Mouse (Mus musculus) MEL-GATA-1-ER (cell line): ENCODE measurements around the gene Gabpb2.

ENCODE experiments used
- DNase-seq: peaks from one replicate; pipeline ENCODE4 v3.0.0-alpha.2; 2012; ENCODE audit warnings: low read depth; ENCODE audit errors: extremely low read depth

The Gabpb2 gene

GRCm38 (mm10) chr3:95217255-95218134 lies at the start of gene Gabpb2:
Gabpb2 (minus strand) TSS chr3:95217916.
- peak; percentile 100 for DNase-seq

DNA sequence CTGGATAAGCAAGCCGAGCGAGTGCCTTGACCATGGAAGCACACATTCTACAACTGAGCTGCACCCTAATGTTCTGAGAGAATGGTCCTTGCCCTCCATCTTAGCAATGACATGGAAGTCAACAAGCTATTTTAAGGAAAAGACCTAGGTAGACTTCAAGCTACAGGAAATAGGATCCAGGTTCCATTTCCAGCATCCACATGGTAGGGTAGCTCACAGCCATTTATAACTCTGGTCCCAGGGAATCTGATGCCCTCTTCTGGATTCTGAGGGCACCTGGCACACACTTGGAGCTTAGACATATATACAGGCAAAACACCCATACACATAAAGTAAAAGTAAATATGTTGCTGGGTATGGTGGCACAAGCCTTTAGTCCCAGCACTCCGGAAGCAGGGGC lies 48.3 kb upstream of the Gabpb2 start:
- DNase-seq: no peak

DNA sequence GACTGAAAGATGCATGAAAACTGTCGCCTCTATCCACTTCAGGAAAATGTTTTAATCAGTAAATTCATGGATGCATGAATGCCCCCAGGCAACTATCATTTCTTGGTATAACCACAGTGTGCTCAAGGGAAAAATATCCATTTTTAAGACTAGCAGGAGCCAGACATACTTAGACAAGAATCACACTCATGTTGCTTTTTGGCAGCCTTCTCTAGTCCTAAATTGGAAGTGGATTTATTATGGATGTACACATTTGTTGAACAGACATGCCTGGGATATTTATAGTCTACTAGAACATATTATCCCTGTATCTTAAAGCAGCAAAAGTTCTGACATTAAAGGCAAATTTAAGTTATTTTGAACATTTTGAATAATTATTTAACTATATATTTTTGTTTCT lies 47.0 kb upstream of the Gabpb2 start:
- no peak for DNase-seq

DNA sequence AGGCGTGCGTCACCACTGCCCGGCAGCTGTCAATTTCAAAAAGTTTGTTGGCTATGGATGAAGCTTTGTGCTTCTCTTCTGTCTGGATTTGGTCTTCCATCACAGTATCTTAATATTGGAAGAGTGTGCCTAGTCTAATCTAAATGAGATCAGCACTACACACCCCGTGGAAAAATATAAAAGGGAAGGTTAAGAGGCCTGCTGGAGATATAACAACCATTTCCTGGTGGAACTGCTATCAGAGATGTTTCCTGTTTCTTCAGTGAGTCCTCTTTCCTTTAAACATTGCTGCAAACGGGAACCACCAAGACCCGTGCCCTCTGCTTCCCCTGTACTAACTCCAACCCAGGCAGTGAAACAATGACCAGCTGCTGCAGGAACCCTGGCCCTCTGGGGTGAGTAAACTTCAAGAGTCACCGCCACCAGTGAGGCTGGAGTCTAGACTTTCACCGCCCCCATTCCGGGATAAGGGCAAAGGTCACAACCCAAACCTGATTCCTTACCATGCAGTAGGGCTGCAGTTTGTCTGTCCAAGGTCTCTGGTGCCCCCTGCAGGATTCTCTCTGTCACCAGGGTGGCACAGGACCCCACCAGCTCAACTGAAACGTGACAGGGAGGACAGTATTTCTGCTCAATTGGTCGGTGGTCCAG lies 45.5 kb upstream of the Gabpb2 start:
- peak; percentile 59 for DNase-seq

DNA sequence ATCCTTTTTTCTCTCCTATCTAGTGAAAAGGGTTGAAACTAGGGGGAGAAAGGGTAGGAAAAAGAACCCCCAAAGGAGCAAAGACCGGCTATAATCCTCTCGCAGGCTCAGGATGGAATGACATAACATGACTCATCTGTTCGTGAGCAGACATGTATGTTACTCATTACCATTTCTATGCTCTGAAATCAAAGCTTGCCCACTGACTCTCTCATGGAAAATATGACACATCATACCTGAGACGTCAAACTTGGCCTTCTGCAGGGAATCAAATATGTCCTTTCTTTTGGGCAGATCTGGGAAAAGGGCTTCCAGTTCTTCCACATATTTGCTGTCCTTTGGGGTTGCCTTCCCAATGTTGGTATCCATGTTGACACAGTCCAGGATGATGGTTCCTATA lies 44.3 kb upstream of the Gabpb2 start:
- DNase-seq: no peak

- no peak for DNase-seq
Observed at GRCm38 (mm10) chr3:95256931-95257330, 39.2 kb upstream of the Gabpb2 start.

DNA sequence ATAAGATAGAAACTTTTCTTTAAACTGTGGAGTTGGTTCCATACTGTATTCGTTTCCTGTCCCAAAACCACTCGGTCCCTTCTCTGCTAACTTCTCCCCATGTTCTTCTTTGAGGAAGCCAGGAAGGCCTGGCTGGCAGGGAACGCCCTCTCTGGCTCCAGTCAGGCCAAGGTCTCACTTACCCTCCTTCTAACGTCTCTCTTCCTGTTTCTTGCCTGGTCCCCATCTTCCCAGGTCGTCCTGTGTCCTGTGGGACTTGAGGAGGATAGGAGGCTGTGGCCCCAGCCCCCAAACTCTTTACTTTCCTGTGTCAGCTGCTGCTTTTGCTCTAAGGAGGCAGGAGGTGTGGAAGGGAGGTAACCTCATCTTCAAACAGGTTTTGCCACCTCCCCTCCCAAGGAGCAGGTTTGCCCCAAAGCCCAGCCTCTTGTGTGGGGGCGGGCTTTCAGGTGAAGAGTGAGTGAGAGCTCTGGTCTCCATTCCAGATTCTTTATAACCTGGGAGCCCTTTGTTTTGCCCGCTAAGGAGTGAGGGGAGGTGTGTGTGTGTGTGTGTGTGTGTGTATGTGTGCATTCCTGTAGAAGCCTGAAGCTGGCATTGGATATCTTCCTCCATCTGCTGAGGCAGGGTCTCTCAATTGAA lies 33.2 kb upstream of the Gabpb2 start, which contains the start of gene Bnipl:
TSS of gene Bnipl (minus strand) at position 411 of the 642 bp plus-strand sequence.
- no peak for DNase-seq

- DNase-seq: no peak
Observed at GRCm38 (mm10) chr3:95250361-95250760, 32.6 kb upstream of the Gabpb2 start.

GRCm38 (mm10) chr3:95247660-95248336 lies 30.1 kb upstream of the Gabpb2 start:
- no peak for DNase-seq

DNA sequence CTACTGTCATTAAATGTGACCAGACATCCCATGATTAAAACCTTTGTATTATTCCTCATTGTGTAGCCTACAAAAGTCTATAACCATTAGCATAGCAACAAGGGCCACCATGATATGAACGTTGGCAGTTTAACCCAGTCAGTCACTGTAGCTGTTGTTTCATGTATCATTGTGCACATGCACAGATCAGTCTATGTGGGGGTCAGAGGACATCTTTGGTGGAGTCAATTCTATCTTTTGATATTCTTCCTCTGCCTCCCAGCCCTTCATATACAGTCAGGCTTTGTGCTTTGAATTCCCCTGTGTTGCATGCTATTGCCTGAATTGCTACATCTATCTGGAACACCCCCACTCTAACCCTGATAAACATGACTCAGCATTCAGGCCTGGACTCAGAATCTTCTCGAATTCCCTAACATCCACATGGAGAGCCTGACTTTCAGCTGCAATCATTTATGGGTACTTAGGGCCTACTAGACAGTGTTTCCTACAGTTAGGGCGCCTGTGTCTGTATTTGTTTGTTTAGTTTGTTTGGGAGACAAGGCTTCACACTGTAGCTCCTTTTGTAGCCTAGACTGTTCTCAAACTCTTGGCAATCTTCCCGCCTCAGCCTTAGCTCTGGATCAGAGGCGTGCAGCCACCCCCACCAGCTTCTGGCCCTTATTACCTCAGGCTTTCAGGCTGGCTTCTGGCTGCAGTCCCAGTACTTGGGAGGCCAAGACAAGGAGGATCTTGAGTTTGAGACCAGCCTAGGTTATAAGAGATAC lies 28.9 kb upstream of the Gabpb2 start:
- peak; percentile 91 for DNase-seq

- DNase-seq: no peak
Observed at GRCm38 (mm10) chr3:95243086-95243485, 25.4 kb upstream of the Gabpb2 start.

DNA sequence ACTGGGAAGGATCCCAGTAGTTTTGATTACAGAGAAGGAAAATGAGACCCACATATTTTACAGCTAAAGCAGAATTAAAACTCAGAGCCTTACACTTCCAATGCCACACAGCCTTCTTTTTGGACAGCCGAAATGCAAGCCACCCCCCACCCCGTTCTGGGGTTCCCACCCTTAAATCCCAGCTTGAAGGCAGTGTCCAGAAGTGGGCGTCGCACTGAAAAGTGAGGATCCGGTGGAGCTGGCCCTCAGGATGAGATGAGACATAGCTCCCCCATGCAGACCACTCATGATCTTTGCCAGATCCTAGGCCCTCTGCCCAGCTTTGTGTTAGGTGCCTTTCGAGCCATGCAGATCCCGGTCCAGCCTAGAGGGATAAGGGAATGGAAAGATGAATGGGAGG lies 23.8 kb upstream of the Gabpb2 start, which contains the start of gene Gm128:
TSS of gene Gm128 (minus strand) at position 101 of the 400 bp plus-strand sequence.
- no peak for DNase-seq

DNA sequence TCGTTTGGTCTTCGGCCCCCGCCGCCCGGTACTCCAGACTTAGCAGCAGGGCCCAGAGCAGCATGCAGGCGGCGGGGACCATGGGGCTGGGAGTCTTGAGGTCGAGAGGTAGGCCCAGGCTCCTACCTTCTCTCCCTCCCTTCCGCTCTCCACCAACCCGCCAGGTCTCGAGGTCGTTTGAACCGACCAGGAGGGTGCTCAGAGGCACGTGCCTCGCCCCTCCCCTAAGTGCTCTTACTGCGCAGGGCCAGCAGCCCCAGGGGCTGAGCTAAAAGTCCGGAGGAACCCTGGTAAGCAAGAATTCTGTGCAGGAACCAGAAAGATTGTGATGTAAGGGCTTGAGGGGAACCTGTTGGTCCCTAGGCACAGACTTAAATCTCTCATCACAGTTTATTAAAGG lies 23.2 kb upstream of the Gabpb2 start:
- no peak for DNase-seq

DNA sequence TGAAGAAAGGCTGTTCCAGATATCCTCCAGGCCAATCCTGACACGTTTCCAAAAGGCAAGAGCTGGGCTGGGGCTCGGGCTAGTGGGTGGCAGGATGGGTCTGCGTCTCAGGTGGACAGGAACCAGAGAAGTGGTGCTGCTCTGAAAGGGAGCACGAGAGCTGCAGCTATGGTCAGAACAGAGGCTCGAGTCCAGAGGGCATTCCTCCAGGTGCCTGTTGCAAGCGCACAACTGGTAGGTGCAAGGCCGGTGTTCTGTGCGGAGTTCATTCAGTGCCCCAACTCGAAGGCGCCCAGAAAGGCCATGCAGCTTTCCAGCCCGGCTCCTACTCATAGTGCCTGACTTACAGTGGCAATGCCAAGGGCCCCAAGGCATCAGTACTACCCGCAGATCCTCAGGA lies 22.3 kb upstream of the Gabpb2 start:
- no peak for DNase-seq

- DNase-seq: no peak
Observed at GRCm38 (mm10) chr3:95239022-95239421, 21.3 kb upstream of the Gabpb2 start.

DNA sequence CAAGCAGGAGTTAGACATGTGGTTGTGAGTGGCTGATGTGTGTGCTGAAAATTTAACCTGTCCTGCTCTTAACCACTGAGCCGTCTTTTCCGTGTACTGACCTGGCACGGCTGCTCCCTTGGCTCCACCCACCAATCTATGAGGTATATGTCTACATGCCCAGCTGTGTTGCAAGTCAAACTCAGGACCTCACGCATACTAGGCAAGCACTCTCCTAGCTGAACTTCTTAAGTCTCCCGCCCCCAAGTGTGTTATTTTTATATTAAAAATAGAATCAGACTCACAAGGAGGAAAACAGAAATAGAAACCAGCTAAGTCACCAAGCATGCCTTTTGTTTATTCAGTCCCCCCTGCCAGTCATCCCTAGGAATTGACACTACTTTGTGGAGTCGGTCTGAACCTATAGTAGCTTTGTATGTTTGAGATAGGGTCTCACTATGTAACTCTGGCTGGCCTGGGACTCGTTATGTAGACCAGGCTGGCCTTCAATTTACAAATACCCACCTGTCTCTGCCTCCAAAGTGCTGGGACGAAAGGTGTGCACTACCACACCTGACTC lies 19.9 kb upstream of the Gabpb2 start:
- DNase-seq: no peak

DNA sequence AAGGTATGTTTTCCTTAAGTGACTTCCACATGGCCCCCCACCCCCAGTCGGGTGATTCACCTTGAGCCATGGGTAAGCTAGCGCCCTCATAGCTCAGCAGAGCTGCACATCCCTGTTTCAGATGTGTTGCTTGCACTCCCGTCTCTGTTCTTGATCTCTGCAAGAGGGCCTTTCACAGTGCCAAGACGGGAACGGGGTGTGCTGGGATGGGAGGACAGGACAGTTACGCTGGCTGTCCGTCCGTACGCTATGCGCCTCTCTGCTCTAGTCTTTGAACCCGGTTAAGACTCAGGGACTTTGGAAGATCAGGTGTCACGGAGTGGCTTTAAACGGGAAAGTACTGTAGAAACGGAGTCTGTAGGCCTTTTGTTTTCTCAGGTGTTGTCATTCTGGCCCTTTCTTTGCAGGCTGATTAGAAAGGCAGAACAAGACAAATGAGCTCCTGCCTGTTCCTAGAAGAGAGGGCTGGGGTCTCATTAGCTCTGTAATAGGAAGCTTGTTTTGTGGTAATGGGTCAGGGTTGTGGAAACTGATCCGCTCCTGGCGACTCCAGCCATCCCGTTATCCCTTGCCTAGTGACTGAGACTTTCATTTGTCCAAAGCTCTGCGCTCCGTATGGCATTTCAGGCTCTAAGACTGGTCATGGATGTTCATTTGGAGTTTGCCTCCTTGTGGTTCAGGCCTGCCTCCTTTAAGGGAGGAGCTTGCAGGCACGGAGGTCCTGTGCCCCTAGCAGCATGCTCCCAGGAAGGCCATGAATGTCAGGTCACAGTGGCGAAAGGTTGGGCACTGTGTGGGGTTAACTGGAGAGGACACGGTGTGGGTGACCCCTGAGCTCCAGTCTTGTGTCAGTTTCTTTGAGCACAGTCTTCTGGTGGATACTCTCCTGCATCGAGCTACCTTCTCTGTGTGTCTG lies 17.9 kb upstream of the Gabpb2 start:
- no peak for DNase-seq

- no peak for DNase-seq
Observed at GRCm38 (mm10) chr3:95233303-95233980, 15.7 kb upstream of the Gabpb2 start.

DNA sequence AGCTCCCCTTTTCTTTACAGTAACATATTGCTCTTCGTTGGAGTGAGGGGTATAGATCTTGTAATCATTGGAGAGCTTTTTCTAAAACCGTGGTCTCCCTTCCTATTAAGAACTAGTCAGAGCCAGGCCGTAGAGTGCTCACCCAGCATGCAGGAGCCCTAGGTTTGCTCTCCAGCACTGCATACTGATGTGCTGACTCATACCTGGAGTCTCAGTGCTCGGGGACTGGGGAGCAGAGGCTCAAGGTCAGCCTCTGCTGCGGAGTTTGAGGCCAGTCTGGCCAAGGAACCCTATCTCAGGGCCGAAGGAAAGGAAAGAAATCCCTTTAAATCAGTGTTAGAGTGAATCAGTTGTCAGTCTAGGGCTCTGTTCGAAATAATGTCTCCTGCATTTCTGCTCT lies 15.1 kb upstream of the Gabpb2 start:
- DNase-seq: no peak
